Mouse (Mus musculus) forelimb bud, embryonic 11.5 days (tissue): ENCODE data around the gene Tubgcp3.
"Not testable (repeated sequence)": the region's sequence is repeated elsewhere in the genome, so short reads cannot be mapped to it uniquely, and the experiment has no call there.

Experiments used
- DNase-seq: peaks from one replicate; pipeline ENCODE4 v3.0.0-alpha.2; 2012; ENCODE audit warnings: low read depth, low spot score

The Tubgcp3 gene

DNA sequence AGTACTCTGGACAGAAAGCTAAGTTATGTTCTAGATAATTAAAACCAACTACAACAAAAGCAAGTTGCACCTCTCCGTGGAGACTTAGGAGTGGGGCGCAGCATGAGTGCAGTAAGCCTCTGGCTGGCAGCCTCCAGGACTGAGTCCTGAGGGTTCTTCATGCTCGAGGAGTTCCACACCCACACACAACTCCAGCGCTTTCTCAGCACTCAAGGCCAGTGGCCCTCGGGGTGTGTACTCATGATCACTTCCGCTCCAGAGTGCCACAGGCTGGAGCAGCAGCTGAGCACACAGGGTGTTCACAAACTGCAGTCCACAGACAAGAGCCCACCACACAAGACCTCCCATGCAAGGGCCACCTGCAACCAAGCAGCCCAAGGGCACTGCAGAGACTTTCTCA, 30.5 kb downstream of the Tubgcp3 start:
- no peak for DNase-seq

DNA sequence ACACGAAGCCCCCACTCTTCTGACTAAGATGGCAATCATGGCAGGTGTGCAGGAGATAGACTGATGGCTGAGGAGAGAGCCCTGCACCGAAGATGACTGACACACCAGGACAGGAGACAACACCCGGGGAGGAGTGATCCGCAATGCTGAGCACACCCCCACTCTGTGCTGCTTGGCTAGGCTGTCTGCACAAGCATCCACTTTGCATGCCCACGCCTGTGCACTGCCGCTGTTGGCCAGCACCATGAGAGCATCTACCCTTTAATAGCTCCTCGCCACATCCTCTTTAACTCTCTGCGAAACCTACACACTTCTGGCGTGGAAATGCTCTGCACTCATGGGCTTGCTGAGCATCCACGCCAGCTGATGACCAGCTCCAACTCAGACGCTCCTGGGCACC, 33.6 kb downstream of the Tubgcp3 start:
- DNase-seq = no peak

DNA sequence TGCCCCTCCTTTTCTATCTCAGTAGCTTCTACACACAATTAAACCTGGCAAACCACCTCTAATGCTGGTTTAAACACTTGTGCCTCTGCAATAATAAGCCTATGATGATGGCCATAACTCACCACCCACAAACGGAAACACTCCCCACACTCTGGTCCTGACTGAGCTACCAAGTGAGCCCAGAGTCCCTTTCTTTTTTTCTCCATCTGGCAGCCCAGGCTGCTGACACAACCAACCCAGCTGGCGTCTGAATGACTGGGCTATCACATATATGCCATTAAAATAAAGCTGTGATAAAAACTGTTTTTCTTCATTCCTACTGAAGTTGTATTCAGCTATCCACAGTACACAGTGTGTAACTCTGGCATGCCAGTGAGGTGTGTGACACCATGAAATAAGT, 36.7 kb downstream of the Tubgcp3 start:
- no peak for DNase-seq

DNA sequence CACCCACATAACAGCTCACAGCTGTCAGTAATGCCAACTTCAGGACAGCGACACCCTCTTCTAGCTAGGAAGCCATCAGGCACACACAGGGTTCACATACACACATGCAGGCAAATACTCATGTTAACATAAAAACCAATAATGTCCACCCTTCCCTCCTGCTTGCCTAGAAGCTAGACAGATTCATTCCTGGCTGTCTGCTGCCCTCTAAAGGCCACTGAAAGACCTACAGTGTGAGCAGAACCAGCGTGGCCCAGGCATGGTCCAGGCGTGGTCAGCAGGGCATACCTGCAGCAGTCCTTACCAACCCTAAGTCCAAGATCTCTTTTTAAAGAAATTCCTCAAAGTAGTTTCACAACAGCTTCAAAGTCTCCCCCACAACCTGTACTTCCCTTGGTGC, 43.0 kb downstream of the Tubgcp3 start:
- DNase-seq = peak; percentile 23

DNA sequence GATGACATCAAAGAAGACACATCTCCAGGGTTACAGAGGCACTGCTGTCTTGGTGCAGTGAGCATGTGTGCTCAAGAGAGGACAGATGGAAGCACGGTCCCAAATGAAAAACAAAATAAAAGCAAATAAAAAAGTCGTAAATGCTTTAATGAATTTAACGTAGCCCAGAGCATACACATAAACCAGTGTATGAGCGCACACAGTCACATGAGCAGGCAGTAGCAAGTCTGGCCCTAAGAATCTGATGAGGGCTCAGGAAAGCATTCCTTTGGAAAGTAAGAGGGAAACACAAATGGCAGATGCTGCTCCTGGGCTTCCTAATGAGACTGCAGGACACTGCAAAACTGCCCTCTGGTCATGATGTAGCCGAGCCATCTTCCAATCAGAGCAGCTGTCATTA, 46.2 kb downstream of the Tubgcp3 start:
- DNase-seq = no peak

DNA sequence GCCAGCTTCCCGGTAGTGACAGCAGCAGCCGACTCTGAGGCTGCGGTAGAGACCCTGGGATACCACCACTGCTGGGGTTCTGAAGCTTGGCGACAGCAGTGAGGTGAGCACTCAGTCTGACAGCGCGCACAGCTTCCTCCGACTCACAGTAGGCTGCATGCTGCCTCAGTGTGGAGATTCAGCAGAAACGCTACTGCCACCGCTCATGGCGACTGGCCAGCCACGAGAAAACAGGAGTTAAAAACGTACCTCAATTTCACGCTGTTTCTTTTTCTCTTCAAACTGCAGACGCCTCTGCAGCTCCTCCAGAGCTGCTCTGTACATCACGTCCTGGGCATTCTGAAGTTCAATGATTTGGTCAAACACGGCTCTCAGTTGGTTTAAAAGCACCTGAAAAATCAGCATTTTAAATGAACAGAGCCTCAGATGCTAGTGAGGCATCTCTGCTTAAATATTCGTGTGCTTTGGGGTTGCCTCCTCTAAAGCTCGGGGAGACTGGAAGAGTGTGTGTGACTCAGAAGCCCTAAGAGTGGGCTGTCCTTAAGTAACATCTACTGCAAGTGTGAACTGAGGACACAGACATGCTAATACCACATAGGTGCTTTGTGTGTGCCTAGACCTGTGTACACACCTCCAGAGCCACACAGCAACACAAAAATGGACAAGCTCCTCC, 50.4 kb downstream of the Tubgcp3 start:
- DNase-seq = no peak

DNA sequence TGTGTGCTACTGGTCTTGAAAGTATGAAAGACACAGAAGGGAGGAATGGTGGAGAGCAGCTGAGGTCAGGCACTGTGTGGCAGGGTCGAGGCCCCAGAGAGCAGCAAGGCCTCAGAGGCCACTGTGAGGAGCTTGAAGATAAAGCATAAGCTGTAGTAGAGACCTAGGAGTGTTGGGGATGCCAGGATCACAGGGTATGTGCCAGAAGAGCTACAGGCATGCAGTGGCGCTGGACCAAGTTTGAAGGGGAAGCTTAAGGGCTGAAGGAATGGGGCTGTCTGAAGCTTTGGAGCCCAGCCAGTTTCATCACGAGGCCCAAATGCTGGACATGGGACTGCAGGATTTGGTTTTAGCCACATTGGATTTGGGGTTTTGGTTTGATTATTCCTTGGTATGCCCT, 54.7 kb downstream of the Tubgcp3 start:
- DNase-seq = not testable (repeated sequence)

DNA sequence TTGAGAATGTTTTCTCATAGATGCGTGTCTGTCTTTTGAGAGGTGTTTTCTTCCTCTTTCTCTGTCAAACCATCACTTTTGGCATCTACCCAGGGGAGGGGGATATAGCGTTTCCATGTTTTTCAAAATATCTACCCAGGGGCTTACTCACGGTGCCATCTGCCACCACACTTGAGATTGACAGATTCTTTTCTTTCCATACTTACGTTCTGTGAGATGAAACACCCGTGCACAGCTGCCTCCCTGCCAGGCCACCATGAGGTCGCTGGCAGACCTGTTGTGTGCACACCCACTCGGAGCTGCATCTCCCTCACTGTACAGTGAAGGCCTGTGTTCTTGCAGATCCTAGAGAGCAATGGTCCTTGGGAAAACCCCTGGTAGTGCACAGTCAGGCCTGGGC, 58.8 kb downstream of the Tubgcp3 start:
- no peak for DNase-seq

DNA sequence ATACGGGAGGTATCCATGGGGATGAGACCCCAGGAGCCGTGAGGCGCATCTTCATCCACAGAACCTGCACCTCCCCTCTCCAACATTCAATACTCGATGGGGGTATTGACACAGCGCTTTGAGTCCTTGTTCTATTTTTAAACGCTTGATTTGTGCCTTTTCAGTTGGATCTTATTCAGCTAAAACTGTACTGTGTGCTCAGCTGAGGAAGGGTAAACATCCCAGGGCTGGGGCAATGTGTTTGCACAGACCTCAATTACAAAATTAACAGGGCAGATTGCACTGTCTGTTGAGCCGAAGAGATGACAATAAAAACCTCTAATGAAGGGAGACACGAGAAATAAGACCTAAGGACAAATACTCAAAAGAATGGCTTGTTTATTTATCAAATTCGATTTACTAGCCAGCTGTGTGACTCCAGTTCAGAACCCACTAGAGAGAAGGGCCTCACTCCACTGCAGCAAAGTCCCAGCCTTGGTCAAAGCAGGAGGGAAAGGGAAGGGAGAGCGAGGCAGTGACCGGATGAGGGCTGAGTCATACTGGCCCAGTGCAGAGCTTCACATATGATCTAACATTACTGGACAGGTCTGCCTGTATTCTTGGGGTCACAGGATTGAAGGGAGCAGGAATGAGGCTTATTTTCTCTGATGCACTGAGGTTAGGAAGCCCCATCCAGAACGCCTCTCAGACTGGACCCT, 62.1 kb downstream of the Tubgcp3 start:
- no peak for DNase-seq

DNA sequence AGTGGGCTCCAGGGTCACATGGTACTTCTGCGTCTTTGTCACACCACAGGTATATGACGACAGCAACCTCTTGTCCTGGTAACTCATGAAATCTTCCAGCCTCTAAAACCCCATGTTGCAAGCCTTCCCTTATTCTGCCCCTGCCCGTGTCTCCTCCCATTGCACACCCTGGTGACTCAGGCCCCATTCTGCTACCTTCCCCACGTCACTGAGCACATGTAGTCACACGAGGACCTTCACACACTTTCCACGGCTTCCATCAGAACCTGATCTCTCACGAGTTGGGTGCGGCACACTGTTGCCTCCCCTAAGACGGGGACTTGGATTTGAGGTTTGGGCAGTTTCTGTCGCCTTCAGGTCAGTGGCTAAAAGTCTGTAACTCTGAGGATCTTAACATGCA, 63.2 kb downstream of the Tubgcp3 start:
- DNase-seq = no peak

DNA sequence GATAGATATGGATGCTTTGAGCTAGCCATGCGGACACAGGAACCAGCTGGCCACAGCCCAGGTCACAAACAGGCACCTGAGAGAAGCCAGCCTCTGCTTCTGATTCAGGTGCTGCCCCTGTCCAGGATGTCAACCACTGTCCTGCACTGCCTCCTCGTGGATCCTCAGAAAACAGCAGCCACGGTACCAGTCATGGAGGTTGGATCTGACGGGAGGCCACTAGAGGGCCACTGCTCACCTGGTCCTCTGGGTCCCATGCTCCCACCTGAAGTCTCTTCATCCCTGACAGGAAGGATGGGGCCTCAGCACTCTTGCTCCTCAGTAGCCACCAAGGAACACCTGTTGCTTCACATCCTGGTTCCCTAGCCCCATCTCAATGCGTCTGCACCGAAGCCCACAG, 64.8 kb downstream of the Tubgcp3 start:
- peak; percentile 74 for DNase-seq

DNA sequence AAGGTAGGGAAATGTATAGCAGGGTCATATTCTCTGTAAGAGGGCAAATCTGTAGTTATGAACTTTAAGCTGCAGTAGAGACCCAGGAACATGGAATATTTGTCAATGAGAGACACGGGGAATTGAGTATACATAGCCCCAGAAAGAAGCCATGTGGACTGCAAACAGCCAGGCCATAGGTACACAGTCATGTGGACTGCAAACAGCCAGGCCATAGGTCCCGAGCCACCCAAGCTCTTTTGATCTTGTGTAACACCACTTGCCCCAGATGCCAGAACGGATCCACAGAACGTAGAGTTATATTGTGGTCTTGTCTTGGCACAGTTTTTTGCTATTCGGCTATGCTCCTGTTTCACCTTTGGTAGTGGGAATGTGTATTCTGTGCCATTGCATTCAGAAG, 88.3 kb downstream of the Tubgcp3 start:
- no peak for DNase-seq

DNA sequence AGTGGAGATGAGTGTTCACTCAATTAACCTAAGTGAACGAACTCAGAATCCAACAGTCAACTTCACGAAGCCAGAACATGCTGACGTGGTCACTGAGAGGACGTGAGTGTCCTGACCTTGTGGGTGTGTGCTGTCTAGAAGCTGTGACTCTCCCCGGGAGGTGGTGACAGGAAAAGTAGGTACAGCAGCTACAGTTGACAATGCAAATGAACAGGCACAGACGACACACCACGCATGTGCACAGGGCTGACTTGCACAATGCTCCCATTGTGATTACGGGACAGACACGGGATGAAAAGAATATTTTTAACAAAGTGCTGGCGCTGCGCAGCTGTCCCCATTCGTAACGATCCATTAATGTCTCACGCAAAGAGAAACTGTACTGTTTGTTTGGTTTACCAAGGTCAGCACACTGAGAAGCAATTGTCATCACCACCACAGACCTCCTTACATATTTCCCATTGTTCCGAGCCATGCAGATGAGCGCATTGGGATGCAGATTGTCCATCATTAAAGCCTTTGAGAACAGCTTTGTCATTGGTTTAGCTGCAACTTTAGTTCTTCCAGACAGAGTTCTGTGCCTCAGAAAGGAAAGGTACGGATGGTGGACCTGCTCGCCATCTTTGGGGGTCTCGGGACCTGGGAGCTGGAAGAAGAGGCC, 92.6 kb downstream of the Tubgcp3 start:
- DNase-seq = not testable (repeated sequence)

DNA sequence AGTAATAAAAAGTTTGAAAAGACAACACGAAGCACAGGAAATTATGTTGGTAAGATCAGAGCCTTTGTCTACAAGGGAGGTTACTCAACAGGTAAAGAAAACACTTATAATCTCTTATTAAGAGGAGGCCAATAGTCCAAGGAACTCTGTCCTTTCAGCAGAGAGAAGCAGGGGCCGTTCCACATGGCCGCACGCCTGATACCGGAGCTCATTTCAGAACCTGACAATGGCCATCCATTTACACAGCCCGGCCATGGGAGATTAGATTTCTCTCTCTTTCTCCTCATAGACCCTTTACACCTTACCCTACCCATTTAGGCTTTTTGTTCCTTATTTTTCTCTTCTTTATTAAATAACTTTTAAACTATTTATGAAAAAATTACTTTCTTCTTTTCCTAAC, 95.3 kb downstream of the Tubgcp3 start:
- DNase-seq = no peak

DNA sequence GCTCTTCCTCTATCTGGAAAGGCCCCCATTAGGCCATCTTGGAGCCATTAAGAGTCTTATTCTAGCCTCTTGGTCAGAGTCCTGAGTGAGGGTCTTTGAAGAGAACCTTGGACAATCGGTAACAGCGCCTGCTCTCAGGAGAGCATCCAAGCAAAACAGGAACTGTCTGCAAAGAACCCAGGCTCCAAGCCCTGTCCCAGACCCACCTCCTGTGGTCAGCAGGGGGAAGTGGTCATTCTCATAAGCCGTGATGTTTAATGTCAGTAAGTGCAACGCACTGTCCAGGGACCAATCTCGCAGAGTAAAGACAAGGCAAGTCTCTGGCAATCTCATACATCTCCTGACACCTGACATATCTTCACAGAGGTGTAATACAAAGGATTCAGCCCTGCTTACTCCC, 96.0 kb downstream of the Tubgcp3 start:
- DNase-seq = no peak

DNA sequence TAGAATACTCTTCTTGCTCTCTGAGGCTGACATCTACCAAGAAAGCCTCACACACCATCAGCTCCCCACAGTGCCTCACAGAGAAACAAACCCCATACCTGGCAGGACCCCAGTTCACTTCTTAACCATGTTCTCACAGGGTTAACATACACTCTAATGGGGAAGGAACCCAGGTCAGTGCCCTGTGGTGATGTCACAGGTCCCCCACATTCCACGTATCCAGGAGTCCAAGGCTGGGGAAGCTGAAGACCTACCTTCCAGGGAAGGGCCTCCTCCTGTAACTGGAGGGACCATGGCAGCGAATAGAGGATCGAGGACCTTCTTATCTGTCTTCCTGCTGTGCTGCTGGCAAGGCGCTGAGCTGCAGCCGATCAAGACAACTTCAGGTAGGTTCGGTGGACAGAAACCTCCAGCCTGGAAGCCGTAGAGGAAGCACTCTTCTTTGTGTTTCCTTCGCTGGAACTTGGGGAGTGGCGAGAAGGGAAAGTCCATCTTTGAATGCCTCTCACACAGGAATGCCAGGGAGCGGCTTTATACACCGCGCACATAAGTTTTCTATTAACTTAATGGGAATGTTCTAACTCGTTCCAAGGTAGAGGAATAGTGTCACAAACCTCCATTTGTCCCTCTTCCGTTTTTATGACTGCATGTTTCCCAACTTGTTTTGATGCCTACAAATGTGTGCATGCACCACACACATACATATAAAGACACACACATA, 99.1 kb downstream of the Tubgcp3 start, which contains the start of gene Spaca7:
Spaca7 (plus strand) TSS at position 216 of the 721 bp plus-strand sequence.
- peak; percentile 20 for DNase-seq

DNA sequence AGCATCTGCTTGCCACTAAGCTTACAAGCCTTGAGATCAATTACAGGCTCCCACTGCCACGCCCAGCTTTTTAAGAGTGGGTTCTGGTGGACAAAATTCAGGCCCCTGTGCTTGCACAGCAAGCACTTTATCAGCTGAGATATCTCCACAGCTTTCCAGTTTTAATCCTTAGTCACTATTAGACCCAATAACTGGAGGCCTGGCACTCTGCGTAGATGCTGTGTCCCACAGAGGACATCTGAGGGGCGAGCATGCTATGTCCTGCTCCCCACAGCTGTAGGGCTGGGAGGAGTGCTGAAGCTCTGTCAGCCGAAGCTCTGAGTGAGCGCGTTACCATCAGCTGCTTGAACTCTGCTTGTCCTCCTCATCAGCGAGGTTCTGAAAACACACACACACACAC, 105.5 kb downstream of the Tubgcp3 start:
- no peak for DNase-seq

DNA sequence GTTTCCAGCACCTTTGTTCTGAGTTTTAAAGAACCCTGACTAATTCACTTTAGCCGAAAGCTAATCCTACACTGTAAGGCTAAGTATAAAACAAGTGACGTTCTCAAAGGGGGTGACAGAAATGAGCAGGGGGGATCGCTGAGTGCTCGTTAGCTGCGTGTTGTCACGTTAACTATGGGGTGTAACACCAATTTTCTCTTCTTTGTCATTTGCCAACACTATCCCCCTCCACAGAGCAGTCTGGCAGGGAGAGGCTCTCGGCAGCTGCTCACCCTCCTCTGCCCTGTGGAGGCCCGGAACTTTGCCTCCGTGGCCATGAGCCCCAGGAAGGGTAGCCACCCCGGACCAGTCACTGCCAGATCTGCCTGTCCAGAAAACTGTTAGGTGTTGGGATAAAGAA, 106.6 kb downstream of the Tubgcp3 start:
- no peak for DNase-seq

DNA sequence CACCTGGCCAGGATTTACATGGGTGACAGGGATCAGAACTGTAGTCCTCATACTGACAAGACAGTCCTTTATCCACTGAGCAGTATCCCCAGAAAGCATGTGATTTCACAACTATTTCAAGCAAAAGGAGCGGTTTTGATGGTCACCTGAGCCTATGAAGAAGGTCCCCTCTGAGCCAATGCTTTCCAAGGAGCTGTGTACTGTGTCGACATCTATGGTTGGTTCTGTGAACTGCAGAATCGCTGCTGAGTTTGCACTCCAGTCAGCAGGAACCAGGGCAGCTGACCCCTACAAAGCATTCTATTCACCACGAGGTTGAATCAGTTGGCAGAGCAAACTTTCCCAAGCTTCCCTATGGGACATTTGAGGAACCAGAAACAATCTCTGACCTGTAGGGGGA, 107.7 kb downstream of the Tubgcp3 start:
- DNase-seq = peak; percentile 59
